Mouse (Mus musculus) midbrain, embryonic 14.5 days (tissue): ENCODE results near the gene Fyb. TPM values are rescaled to one million over a fixed set of nuclear protein-coding genes. Genes with fewer than 3 reads are reported as not detected.
A peak's percentile ranks its signal among the peaks of the same experiment; 100 is the strongest.

Source experiments
- ATAC-seq: fragments of 200-750 bp; cut with Nextera tagmentation; 2 replicates; pipeline ENCODE4 v1.8.0; 2017; ENCODE audit warnings: moderate number of reproducible peaks, moderate library complexity; ENCODE audit not compliant: low FRiP score, low TSS enrichment
- DNase-seq: peaks from one replicate; pipeline ENCODE4 v3.0.0-alpha.2; 2015
- H3K27ac ChIP-seq: fragments of 300-500 bp; sonication (generic); replicated peaks from 2 replicates; pipeline ENCODE4 v1.5.1; 2014; ENCODE audit warnings: mild to moderate bottlenecking, low read depth, low read length, moderate library complexity
- H3K27me3 ChIP-seq: fragments of 300-500 bp; sonication (generic); 2 replicates; pipeline ENCODE4 v1.6.1; 2014; ENCODE audit warnings: low read length, control low read depth, mixed read lengths; ENCODE audit not compliant: control insufficient read depth, insufficient read depth
- H3K36me3 ChIP-seq: fragments of 300-500 bp; sonication (generic); 2 replicates; pipeline ENCODE4 v1.6.1; 2014; ENCODE audit warnings: low read length, control low read depth; ENCODE audit not compliant: control insufficient read depth, insufficient read depth
- H3K4me1 ChIP-seq: fragments of 300-500 bp; sonication (generic); 2 replicates; pipeline ENCODE4 v1.6.1; 2014; ENCODE audit warnings: mild to moderate bottlenecking, antibody characterized with exemption, low read length, control low read depth; ENCODE audit not compliant: control insufficient read depth, insufficient read depth
- H3K4me2 ChIP-seq: fragments of 300-500 bp; sonication (generic); 2 replicates; pipeline ENCODE4 v1.6.1; 2014; ENCODE audit warnings: mild to moderate bottlenecking, low read length, moderate library complexity
- H3K4me3 ChIP-seq: fragments of 300-500 bp; sonication (generic); replicated peaks from 2 replicates; pipeline ENCODE4 v1.5.1; 2014; ENCODE audit warnings: low read depth, low read length
- H3K9ac ChIP-seq: fragments of 300-500 bp; sonication (generic); replicated peaks from 2 replicates; pipeline ENCODE4 v1.6.1; 2014; ENCODE audit warnings: mild to moderate bottlenecking, low read length, moderate library complexity
- H3K9me3 ChIP-seq: fragments of 300-500 bp; sonication (generic); 2 replicates; pipeline ENCODE4 v1.6.1; 2016; ENCODE audit warnings: low read length, control low read depth, mixed read lengths; ENCODE audit not compliant: control insufficient read depth
- WGBS: fragments of 180-500 bp; shearing (Covaris S2); extraction: QIAGEN DNeasy Blood & Tissue Kit; methylation state at CpG from one replicate; pipeline ENCODE4 v1.1.7; 2014; 5-methylcytosine and 5-hydroxymethylcytosine counted together
- polyA plus RNA-seq: library from polyadenylated mRNA; unstranded; fragments of >200 nt; fragmentation: Nextera tagmentation; extraction: Ambion mirVana; gene quantifications from 2 replicates; pipeline ENCODE4 v1.2.1, GENCODE M21; 2014

Gene Fyb
- polyA plus RNA-seq, 1 experiment from 2014 or later, result 6.1 TPM

- WGBS, result 17% methylated on average over 8 of the region's 8 CpGs
- H3K27me3 ChIP-seq, result 0 out of 2 replicates have a peak, but pooled peaks cover 6% of the 10 kb centered on the region
- peak overlapping the region; percentile 95 for H3K9ac ChIP-seq
- H3K4me2 ChIP-seq, result peak overlapping the region; percentile 93
- H3K27ac ChIP-seq, result no peak overlapping the region
- H3K36me3 ChIP-seq, result no peaks in the 10 kb centered on the region
- peak overlapping the region; percentile 90 for H3K4me3 ChIP-seq
- ATAC-seq, result no peak
- H3K9me3 ChIP-seq, result no peaks in the 10 kb centered on the region
- DNase-seq, result no peak
- peaks cover 24% of the 10 kb centered on the region for H3K4me1 ChIP-seq
Measured at GRCm38 (mm10) chr15:6709618-6710017, 187.0 kb downstream of the Fyb start.

- no peak for ATAC-seq
- Histone ChIP-seq H3K27me3 (0 out of 2 replicates have a peak, but pooled peaks cover 5% of the 10 kb centered on the region), H3K27ac (no peak overlapping the region), H3K9me3 (no peaks in the 10 kb centered on the region), H3K9ac (no peak overlapping the region), H3K36me3 (no peaks in the 10 kb centered on the region), H3K4me1 (peaks cover 24% of the 10 kb centered on the region), H3K4me3 (0 out of 2 replicates have a peak overlapping the region, but pooled peaks have one; percentile 3), H3K4me2 (peak overlapping the region; percentile 93)
- 83% methylated on average over 7 of the region's 7 CpGs for WGBS
- DNase-seq, result no peak
Measured at GRCm38 (mm10) chr15:6710341-6710740, 187.7 kb downstream of the Fyb start.

GRCm38 (mm10) chr15:6711226-6711625, 188.6 kb downstream of the Fyb start:
- Histone ChIP-seq H3K9ac (no peak overlapping the region), H3K9me3 (no peaks in the 10 kb centered on the region), H3K27me3 (0 out of 2 replicates have a peak, but pooled peaks cover 4% of the 10 kb centered on the region), H3K4me2 (no peak overlapping the region), H3K4me3 (no peak overlapping the region), H3K4me1 (peaks cover 24% of the 10 kb centered on the region), H3K27ac (no peak overlapping the region), H3K36me3 (no peaks in the 10 kb centered on the region)
- WGBS, result 84% methylated on average over 7 of the region's 7 CpGs
- DNase-seq (no peak), ATAC-seq (no peak)

Other genes starting within 250 kb of the Fyb start
- gene Dab2, start 223.1 kb upstream of the Fyb start, polyA plus RNA-seq, result 3.9 and 26.2 TPM in 2 replicates
- not detected in 2 replicates for gene C9, start 77.5 kb upstream of the Fyb start, polyA plus RNA-seq
- gene Rictor, start 185.5 kb downstream of the Fyb start, polyA plus RNA-seq, result 43.9 and 59.1 TPM in 2 replicates